Mouse (Mus musculus): ENCODE results near the gene Dcaf6.

DNA sequence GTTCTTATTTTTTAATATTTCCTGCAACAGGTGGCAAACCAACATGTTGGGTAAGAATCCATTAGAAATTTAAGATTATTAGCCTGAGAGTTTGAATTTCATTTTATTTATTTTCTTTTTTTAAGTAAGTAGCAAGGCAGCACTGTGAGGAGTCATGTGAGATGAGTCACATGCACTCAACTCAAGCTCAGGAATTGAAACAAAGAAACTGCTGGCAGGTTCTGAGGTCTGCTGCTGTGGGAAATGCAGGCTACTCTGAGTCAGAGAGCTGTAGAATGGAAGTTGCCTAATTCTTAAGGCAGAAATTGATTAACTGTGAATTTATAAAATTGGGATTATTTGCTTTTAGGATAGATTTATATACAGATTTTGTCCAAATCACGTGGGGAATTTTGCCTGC is 27.4 kb downstream of the Dcaf6 start:
- TF ChIP-seq CTCF (IDR thresholded peaks at IDR 0.05; ENCODE audit: extremely low read depth, insufficient read depth, low read length), result no peak
- TF ChIP-seq POLR2A (IDR thresholded peaks at IDR 0.05; ENCODE audit: extremely low read depth, insufficient read depth, low read length), result no peak
